Mouse (Mus musculus): ENCODE results near the gene Tgfb2.

Gene Tgfb2

GRCm38 (mm10) chr1:186701206-186701905 lies 4.4 kb downstream of the Tgfb2 start:
- DNase-seq = no peak

- no peak for DNase-seq
These were observed 5.3 kb downstream of the Tgfb2 start for GRCm38 (mm10) chr1:186700496-186700895.

- peak in 1 of 2 experiments; percentile 21 for DNase-seq
These were observed 7.0 kb downstream of the Tgfb2 start for GRCm38 (mm10) chr1:186698583-186699338.

GRCm38 (mm10) chr1:186696231-186696630 lies 9.6 kb downstream of the Tgfb2 start:
- DNase-seq = no peak

- DNase-seq = peak; percentile 28 to 39
These were observed 10.4 kb downstream of the Tgfb2 start for GRCm38 (mm10) chr1:186695361-186695760.

GRCm38 (mm10) chr1:186692370-186692769 lies 13.4 kb downstream of the Tgfb2 start:
- no peak for DNase-seq

GRCm38 (mm10) chr1:186691708-186692107 lies 14.1 kb downstream of the Tgfb2 start:
- no peak for DNase-seq

GRCm38 (mm10) chr1:186684041-186684440 lies 21.7 kb downstream of the Tgfb2 start:
- no peak for DNase-seq

- no peak for DNase-seq
These were observed 23.2 kb downstream of the Tgfb2 start for GRCm38 (mm10) chr1:186682606-186683005.

- no peak for DNase-seq
These were observed 28.2 kb downstream of the Tgfb2 start for GRCm38 (mm10) chr1:186677614-186678013.

GRCm38 (mm10) chr1:186676199-186676598 lies 29.6 kb downstream of the Tgfb2 start:
- no peak for DNase-seq

GRCm38 (mm10) chr1:186675263-186675662 lies 30.5 kb downstream of the Tgfb2 start:
- no peak for DNase-seq

- no peak for DNase-seq
These were observed 31.2 kb downstream of the Tgfb2 start for GRCm38 (mm10) chr1:186674621-186675020.

GRCm38 (mm10) chr1:186673166-186673565 lies 32.6 kb downstream of the Tgfb2 start:
- no peak for DNase-seq

GRCm38 (mm10) chr1:186663412-186663811 lies 42.4 kb downstream of the Tgfb2 start:
- peak in 1 of 2 experiments; percentile 12 for DNase-seq

- no peak for DNase-seq
These were observed 42.8 kb downstream of the Tgfb2 start for GRCm38 (mm10) chr1:186662996-186663395.

GRCm38 (mm10) chr1:186661206-186661921 lies 44.4 kb downstream of the Tgfb2 start:
- no peak for DNase-seq

GRCm38 (mm10) chr1:186658783-186659182 lies 47.0 kb downstream of the Tgfb2 start:
- DNase-seq = no peak

- DNase-seq = no peak
These were observed 48.1 kb downstream of the Tgfb2 start for GRCm38 (mm10) chr1:186657559-186658219.

- DNase-seq = no peak
These were observed 49.0 kb downstream of the Tgfb2 start for GRCm38 (mm10) chr1:186656732-186657329.

- no peak for DNase-seq
These were observed 49.6 kb downstream of the Tgfb2 start for GRCm38 (mm10) chr1:186656201-186656600.

GRCm38 (mm10) chr1:186655096-186655495 lies 50.7 kb downstream of the Tgfb2 start:
- DNase-seq = no peak

GRCm38 (mm10) chr1:186652208-186652607 lies 53.6 kb downstream of the Tgfb2 start:
- DNase-seq = peak in 1 of 2 experiments; percentile 14

Data from lung, adult 18-20 months (tissue).